Mouse (Mus musculus): ENCODE data around the gene Lrrc61.

Lrrc61 gene

GRCm38 (mm10) chr6:48546858-48547257, 7.7 kb upstream of the Lrrc61 start:
- DNase-seq (ENCODE audit: low read depth, low spot score), result no peak

GRCm38 (mm10) chr6:48548314-48548713, 6.3 kb upstream of the Lrrc61 start:
- DNase-seq (ENCODE audit: low read depth, low spot score), result no peak

- peak; percentile 62 for DNase-seq (ENCODE audit: low read depth, low spot score)
Observed at GRCm38 (mm10) chr6:48552918-48553317, 1.7 kb upstream of the Lrrc61 start.

DNA sequence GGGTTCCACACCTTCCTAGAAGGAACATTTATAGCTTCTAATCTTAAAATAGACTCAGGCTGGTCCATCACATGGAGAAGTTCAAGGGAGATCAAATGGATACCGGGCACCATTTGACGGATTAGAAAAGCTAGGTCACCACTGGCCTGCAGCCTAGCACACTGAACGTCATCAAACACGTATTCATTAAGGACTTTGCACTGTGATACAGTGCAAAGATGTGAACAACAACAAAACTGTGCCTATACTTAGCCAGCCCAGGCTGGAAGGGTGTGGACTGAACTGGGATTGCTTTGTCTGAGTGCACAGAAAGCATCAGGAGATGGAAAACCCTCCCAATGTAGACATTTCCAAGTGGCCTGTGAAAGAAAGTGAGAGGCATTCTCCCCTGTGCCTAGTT, 777 bp upstream of the Lrrc61 start:
- no peak for DNase-seq (ENCODE audit: low read depth, low spot score)

GRCm38 (mm10) chr6:48555104-48555890, 701 bp downstream of the Lrrc61 start:
- DNase-seq (ENCODE audit: low read depth, low spot score), result no peak

GRCm38 (mm10) chr6:48555956-48556355, 1.4 kb downstream of the Lrrc61 start:
- no peak for DNase-seq (ENCODE audit: low read depth, low spot score)

DNA sequence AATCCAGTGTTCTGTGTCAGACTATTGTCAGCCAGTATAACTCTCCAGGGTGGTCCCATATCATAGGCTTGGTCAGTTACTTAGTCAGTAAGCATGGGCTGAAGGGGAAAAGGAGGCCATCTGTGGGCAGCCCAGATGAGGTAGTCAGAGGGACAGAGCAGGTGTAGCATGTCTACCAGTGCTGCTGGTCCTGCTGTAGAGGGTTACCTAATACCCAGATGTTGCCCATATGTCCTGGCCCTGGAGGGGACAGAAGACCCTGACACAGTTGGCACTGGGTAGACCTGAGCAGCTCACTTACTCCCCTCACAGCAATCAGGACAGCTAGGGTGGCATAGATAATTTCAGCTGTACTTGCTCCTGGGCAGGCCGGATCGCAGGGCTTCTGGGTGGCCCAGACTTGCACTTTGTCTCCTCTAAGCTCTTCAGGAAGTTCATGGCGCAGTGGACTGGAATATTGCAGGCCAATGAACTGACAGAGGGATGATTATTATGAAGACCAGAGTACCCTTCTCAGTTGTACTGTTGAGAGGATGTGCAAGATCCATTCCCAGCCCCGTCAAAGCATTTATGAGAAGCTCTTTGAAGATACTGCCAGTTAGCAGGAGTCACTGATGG, 11.2 kb downstream of the Lrrc61 start:
- DNase-seq (ENCODE audit: low read depth, low spot score), result no peak

DNA sequence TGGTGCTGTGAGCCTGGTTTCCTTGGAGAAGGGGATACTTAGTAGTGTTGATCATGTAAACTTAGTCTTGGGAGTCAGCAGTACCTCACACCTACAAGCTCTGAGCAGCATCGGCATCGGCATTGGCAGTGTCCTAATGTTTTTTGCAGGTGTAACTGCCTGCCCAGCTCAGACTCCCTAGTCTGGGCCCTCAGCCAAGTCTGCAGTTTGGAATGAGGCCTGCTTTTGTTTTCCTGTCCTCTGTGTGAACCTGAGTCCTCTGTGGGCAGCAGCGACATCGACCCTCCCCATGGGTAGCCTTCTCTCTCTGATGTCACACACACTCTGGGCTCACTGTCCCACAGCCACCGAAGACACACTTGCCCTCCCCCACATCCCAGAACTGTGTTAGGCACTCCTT, 11.7 kb downstream of the Lrrc61 start:
- DNase-seq (ENCODE audit: low read depth, low spot score), result no peak

- no peak for DNase-seq (ENCODE audit: low read depth, low spot score)
Observed at GRCm38 (mm10) chr6:48568036-48568984, 13.7 kb downstream of the Lrrc61 start.

DNA sequence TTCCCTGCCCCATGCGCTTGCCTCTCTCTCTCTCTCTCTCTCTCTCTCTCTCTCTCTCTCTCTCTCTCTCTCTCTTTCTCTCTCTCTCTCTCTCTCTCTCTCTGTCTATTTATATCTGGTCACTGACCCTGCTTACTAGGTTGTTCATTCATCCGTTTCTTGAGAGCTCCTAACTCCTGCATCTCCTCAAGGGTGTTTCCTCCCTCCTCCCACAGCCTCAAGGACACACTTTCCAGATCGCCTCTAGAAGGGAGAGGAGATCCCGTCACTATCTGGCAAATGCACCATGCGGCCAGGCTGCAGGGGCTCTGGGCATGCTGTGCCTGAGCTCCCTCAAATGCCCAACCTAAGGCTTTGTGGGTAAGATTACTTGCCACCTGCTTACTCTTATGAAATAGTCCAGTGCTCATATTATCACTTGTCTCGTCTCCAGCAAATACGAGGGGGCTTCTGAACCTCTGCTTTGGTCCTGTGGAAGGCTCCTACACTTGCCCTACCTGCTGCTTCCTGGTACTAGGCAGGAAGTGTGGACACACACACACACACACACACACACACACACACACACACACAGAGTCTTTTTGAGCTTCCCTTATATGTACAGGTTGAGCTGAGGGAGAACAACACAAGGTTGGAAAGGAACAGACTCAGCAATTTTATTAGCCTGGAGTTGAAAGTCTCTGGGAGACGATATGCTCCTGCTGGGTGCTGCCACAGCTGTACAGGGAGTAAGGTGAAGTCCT, 14.6 kb downstream of the Lrrc61 start:
- DNase-seq (ENCODE audit: low read depth, low spot score), result peak; percentile 54

- DNase-seq (ENCODE audit: low read depth, low spot score), result no peak
Observed at GRCm38 (mm10) chr6:48572014-48572413, 17.4 kb downstream of the Lrrc61 start.

DNA sequence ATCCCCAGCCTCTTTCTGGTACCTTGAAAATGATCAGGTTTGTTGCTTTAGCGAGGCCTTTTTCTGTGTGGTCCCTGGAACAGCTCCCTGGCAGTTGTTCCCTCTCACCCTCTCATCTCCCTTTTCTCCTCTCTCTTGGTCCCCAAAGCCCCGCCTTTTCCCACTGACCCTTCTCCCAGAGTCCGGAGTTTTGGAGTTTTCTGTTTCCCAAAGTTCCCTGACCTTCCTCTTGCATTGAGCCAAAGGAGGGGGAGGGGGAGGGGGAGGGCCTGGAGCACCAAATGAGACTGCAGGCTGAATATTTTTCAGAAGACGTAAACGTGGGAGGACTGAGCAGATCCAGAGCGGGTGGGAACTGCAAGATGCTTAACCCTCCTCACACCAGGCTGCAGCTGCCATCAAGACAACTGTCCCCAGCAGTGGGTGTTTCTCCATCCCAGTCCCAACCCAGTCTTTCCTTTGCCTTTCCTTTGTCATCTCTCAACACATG, 18.0 kb downstream of the Lrrc61 start, which contains the start of gene Rarres2:
TSS of gene Rarres2 (minus strand) at position 218 of the 490 bp plus-strand sequence.
- DNase-seq (ENCODE audit: low read depth, low spot score), result no peak

- no peak for DNase-seq (ENCODE audit: low read depth, low spot score)
Observed at GRCm38 (mm10) chr6:48573280-48573679, 18.7 kb downstream of the Lrrc61 start.

GRCm38 (mm10) chr6:48573981-48574380, 19.4 kb downstream of the Lrrc61 start:
- no peak for DNase-seq (ENCODE audit: low read depth, low spot score)

GRCm38 (mm10) chr6:48578736-48579135, 24.1 kb downstream of the Lrrc61 start:
- DNase-seq (ENCODE audit: low read depth, low spot score), result no peak

DNA sequence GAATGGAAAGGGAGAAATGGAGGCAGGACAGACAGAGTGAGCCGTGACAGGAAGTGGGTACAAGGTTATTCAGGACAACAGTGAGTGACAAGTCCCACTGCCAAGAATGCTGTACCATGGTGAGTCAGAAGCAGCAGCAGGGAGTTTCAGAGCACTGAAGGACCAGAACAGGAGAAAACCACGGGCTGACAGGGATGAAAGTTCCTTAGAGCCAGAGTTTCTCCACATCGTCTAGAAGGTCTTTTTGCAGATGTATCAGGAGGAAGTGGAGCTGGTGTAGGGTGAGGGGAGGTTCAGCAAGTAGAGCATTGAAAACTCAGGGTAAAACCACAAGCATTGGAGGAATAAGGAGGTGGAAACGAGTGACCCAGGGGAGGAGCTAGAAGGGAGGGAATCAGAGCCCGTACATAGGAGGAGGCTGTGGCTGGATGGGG, 24.6 kb downstream of the Lrrc61 start:
- DNase-seq (ENCODE audit: low read depth, low spot score), result peak; percentile 18

DNA sequence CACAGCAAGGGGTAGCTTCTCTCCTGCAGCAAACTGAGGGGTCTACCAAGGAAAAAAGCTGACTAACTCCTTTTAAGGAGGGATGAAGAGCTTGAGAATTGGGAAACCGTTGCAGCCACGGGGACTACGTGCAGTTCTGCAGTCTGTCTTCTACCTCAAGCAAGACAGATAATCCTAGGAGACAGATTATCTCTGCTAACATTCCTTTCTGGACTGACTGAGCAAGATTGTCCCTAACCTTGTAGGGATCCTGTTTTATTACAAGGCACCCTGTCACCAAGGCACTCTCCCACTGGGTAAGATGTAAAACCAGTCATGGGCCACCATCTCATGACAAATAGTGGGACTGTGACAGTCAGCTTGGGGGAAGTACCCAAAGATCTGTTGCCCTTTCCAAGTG, 26.7 kb downstream of the Lrrc61 start:
- no peak for DNase-seq (ENCODE audit: low read depth, low spot score)

- DNase-seq (ENCODE audit: low read depth, low spot score), result peak; percentile 58
Observed at GRCm38 (mm10) chr6:48582037-48582436, 27.4 kb downstream of the Lrrc61 start.

GRCm38 (mm10) chr6:48589194-48589750, 34.7 kb downstream of the Lrrc61 start, which contains the start of gene Gm45021:
Gene Gm45021 (plus strand): TSS chr6:48589610.
- DNase-seq (ENCODE audit: low read depth, low spot score), result no peak

GRCm38 (mm10) chr6:48591221-48591845, 36.7 kb downstream of the Lrrc61 start:
- no peak for DNase-seq (ENCODE audit: low read depth, low spot score)

Measured in CD4-positive helper T cell, adult 2 months (primary cell).